ENCODE assay signal across 8 mouse cellular contexts in the genomic region with DNA sequence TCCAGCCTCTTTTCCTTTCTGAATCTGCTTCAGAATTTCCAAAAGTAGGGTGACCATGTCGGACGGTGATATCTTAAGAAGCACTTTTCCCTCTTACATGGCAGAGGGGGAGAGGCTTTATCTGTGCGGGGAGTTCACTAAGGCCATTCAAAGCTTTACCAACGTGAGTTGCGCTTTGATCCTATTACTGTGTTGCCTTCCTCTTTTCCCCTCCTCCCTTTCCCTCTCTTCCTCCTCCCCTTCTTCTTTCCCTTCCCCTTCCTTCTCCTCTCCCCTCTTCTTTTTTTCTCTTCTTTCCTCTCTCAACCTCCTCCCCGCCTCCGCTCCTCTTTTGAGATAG. TPM values are rescaled to one million over a fixed set of nuclear protein-coding genes. Genes with fewer than 3 reads are reported as not detected.
A peak's percentile ranks its signal among the peaks of the same experiment; 100 is the strongest.
DNase-seq lines count a peak whose midpoint lies in the region; ATAC-seq lines count a peak whose summit lies in the region.

No protein-coding gene starts in this region.

- no peaks in the 10 kb centered on the region for H3K9me3 ChIP-seq in forebrain, embryonic 13.5 days (replicated peaks)
- no peaks in the 10 kb centered on the region for H3K9me3 ChIP-seq in liver, embryonic 11.5 days (ENCODE audit: control insufficient read depth, low read length)
- H3K9me3 ChIP-seq in stomach, embryonic 14.5 days (ENCODE audit: control insufficient read depth, low read depth, low read length) = no peaks in the 10 kb centered on the region

- intact Hi-C loops in left cerebral cortex, postnatal 4 days (cut with DNase I) = no loop called here

- peak; percentile 8; the same call in 1 of the 2 replicates for ATAC-seq in forebrain, embryonic 13.5 days
- ATAC-seq in liver, embryonic 11.5 days (replicated peaks; ENCODE audit: low FRiP score) = 0 out of 2 replicates have a peak, but pooled peaks have one; percentile 19
- ATAC-seq in stomach, embryonic 14.5 days (ENCODE audit: insufficient number of reproducible peaks, insufficient read depth, low FRiP score, low read depth) = 0 out of 2 replicates have a peak, but pooled peaks have one; percentile 10

- H3K4me2 ChIP-seq in forebrain, embryonic 13.5 days = peak overlapping the region; percentile 76
- H3K4me2 ChIP-seq in liver, embryonic 11.5 days = peak overlapping the region; percentile 85
- peak overlapping the region; percentile 62 for H3K4me2 ChIP-seq in stomach, embryonic 14.5 days (replicated peaks; ENCODE audit: low read depth, low read length)

- H3K9ac ChIP-seq in forebrain, embryonic 13.5 days = peak overlapping the region; percentile 66
- H3K9ac ChIP-seq in liver, embryonic 11.5 days (ENCODE audit: low read depth, low read length) = peak overlapping the region; percentile 73
- H3K9ac ChIP-seq in stomach, embryonic 14.5 days (replicated peaks; ENCODE audit: low read depth, low read length) = no peak overlapping the region

- WGBS in forebrain, embryonic 13.5 days = 26% methylated on average over 7 of the region's 7 CpGs
- 26% methylated on average over 7 of the region's 7 CpGs for WGBS in liver, embryonic 11.5 days
- WGBS in stomach, embryonic 14.5 days = 26% methylated on average over 7 of the region's 7 CpGs

- H3K27ac ChIP-seq in forebrain, embryonic 13.5 days = peak overlapping the region; percentile 59; the same call in 1 of the 2 replicates
- H3K27ac ChIP-seq in liver, embryonic 11.5 days (ENCODE audit: low read depth, low read length) = peak overlapping the region; percentile 23; the same call in 1 of the 2 replicates
- H3K27ac ChIP-seq in stomach, embryonic 14.5 days (ENCODE audit: low read length) = no peak overlapping the region

- H3K36me3 ChIP-seq in forebrain, embryonic 13.5 days (ENCODE audit: poor library complexity, severe bottlenecking) = no peaks in the 10 kb centered on the region
- H3K36me3 ChIP-seq in liver, embryonic 11.5 days (ENCODE audit: control insufficient read depth, insufficient read depth, low read length) = no peaks in the 10 kb centered on the region
- no peaks in the 10 kb centered on the region for H3K36me3 ChIP-seq in stomach, embryonic 14.5 days (ENCODE audit: control insufficient read depth, insufficient read depth, low read length)

- peak overlapping the region; percentile 46 for H3K4me3 ChIP-seq in forebrain, embryonic 13.5 days
- peak overlapping the region; percentile 59 for H3K4me3 ChIP-seq in liver, embryonic 11.5 days (ENCODE audit: low read depth, low read length)
- H3K4me3 ChIP-seq in stomach, embryonic 14.5 days (ENCODE audit: low read depth, low read length) = peak overlapping the region; percentile 31

- H3K27me3 ChIP-seq in forebrain, embryonic 13.5 days = 0 out of 2 replicates have a peak, but pooled peaks cover 3% of the 10 kb centered on the region
- H3K27me3 ChIP-seq in liver, embryonic 11.5 days (replicated peaks; ENCODE audit: control insufficient read depth, insufficient read depth, low read length) = no peaks in the 10 kb centered on the region
- no peaks in the 10 kb centered on the region for H3K27me3 ChIP-seq in stomach, embryonic 14.5 days (ENCODE audit: control insufficient read depth, insufficient read depth, low read length)

- peak; percentile 30 for DNase-seq in retina, postnatal 7 days (ENCODE audit: low read depth, low spot score)
- no peak for DNase-seq in retina, postnatal 1 day
- DNase-seq in liver, embryonic 11.5 days (ENCODE audit: low spot score) = no peak
- no peak for DNase-seq in left cerebral cortex, postnatal 4 days
- DNase-seq in urinary bladder, adult 18-20 months (ENCODE audit: low spot score in 2 of 2) = no peak
- no peak for DNase-seq in cerebellum, postnatal 10 days

- peaks cover 13% of the 10 kb centered on the region for H3K4me1 ChIP-seq in forebrain, embryonic 13.5 days
- H3K4me1 ChIP-seq in liver, embryonic 11.5 days (replicated peaks; ENCODE audit: control insufficient read depth, insufficient read depth, low read length) = peaks cover 15% of the 10 kb centered on the region
- H3K4me1 ChIP-seq in stomach, embryonic 14.5 days (ENCODE audit: control insufficient read depth, insufficient read depth, low read length) = peaks cover 4% of the 10 kb centered on the region; the same call in 1 of the 2 replicates

RNA-seq across cellular contexts. Expression of a gene that starts 0.3 kb away (rescaled TPM):
- polyA plus RNA-seq in forebrain, embryonic 13.5 days (2015; fragmentation: Nextera tagmentation; extraction: Ambion mirVana) = 1.6 and 1.9 TPM in 2 replicates
- polyA plus RNA-seq in liver, embryonic 11.5 days (2014; fragmentation: Nextera tagmentation; extraction: Ambion mirVana) = 0.18 and 0.26 TPM in 2 replicates
- polyA plus RNA-seq in stomach, embryonic 14.5 days (2014; fragmentation: Nextera tagmentation; extraction: Ambion mirVana) = 0.35 and 1.1 TPM in 2 replicates
- under 1 TPM; 0.58 to 0.93 TPM for total RNA-seq in left cerebral cortex, postnatal 4 days (2021)

RNA-seq across cellular contexts. Expression of a gene that starts 17.9 kb away (rescaled TPM):
- 251 and 271 TPM in 2 replicates for polyA plus RNA-seq in forebrain, embryonic 13.5 days (2015; fragmentation: Nextera tagmentation; extraction: Ambion mirVana)
- 159 and 194 TPM in 2 replicates for polyA plus RNA-seq in liver, embryonic 11.5 days (2014; fragmentation: Nextera tagmentation; extraction: Ambion mirVana)
- 161 and 175 TPM in 2 replicates for polyA plus RNA-seq in stomach, embryonic 14.5 days (2014; fragmentation: Nextera tagmentation; extraction: Ambion mirVana)
- total RNA-seq in left cerebral cortex, postnatal 4 days (2021) = 100 to 1,000 TPM; 211 to 219 TPM

RNA-seq across cellular contexts. Expression of a gene that starts 29.0 kb away (rescaled TPM):
- 20.1 and 20.8 TPM in 2 replicates for polyA plus RNA-seq in forebrain, embryonic 13.5 days (2015; fragmentation: Nextera tagmentation; extraction: Ambion mirVana)
- polyA plus RNA-seq in liver, embryonic 11.5 days (2014; fragmentation: Nextera tagmentation; extraction: Ambion mirVana) = 19.4 and 19.7 TPM in 2 replicates
- 35.9 TPM in 2 replicates for polyA plus RNA-seq in stomach, embryonic 14.5 days (2014; fragmentation: Nextera tagmentation; extraction: Ambion mirVana)
- 10 to 100 TPM; 25.6 to 29.6 TPM for total RNA-seq in left cerebral cortex, postnatal 4 days (2021)
